Mouse (Mus musculus) hindbrain, embryonic 15.5 days (tissue): ENCODE measurements around the gene Stac2. TPM values are rescaled to one million over a fixed set of nuclear protein-coding genes. Genes with fewer than 3 reads are reported as not detected.
A peak's percentile ranks its signal among the peaks of the same experiment; 100 is the strongest.

Experiments used
- ATAC-seq: fragments of 200-750 bp; cut with Nextera tagmentation; 2 replicates; pipeline ENCODE4 v1.8.0; 2017; ENCODE audit warnings: low read depth, moderate number of reproducible peaks, moderate TSS enrichment; ENCODE audit not compliant: low FRiP score
- H3K27ac ChIP-seq: fragments of 300-500 bp; sonication (generic); replicated peaks from 2 replicates; pipeline ENCODE4 v1.5.1; 2015; ENCODE audit warnings: mild to moderate bottlenecking, inconsistent platforms
- H3K27me3 ChIP-seq: fragments of 300-500 bp; sonication (generic); 2 replicates; pipeline ENCODE4 v1.6.1; 2015; ENCODE audit warnings: control low read depth, inconsistent platforms
- H3K36me3 ChIP-seq: fragments of 300-500 bp; sonication (generic); 2 replicates; pipeline ENCODE4 v1.6.1; 2015; ENCODE audit warnings: control low read depth, inconsistent platforms
- H3K4me1 ChIP-seq: fragments of 300-500 bp; sonication (generic); replicated peaks from 2 replicates; pipeline ENCODE4 v1.6.1; 2015; ENCODE audit warnings: control low read depth, inconsistent platforms
- H3K4me2 ChIP-seq: fragments of 300-500 bp; sonication (generic); 2 replicates; pipeline ENCODE4 v1.6.1; 2015; ENCODE audit warnings: moderate library complexity, mild to moderate bottlenecking, inconsistent platforms
- H3K4me3 ChIP-seq: fragments of 300-500 bp; sonication (generic); 2 replicates; pipeline ENCODE4 v1.5.1; 2015; ENCODE audit warnings: mild to moderate bottlenecking, inconsistent platforms
- H3K9ac ChIP-seq: fragments of 300-500 bp; sonication (generic); 2 replicates; pipeline ENCODE4 v1.6.1; 2015; ENCODE audit warnings: inconsistent platforms
- H3K9me3 ChIP-seq: fragments of 300-500 bp; sonication (generic); 2 replicates; pipeline ENCODE4 v1.6.1; 2016; ENCODE audit warnings: control low read depth, inconsistent platforms
- WGBS: fragments of 180-500 bp; shearing (Covaris S2); methylation state at CpG from one replicate; pipeline ENCODE4 v1.1.7; 2015; 5-methylcytosine and 5-hydroxymethylcytosine counted together
- polyA plus RNA-seq: library from polyadenylated mRNA; unstranded; fragments of >200 nt; fragmentation: Nextera tagmentation; extraction: Ambion mirVana; gene quantifications from 2 replicates; pipeline ENCODE4 v1.2.1, GENCODE M21; 2015

The Stac2 gene
- polyA plus RNA-seq, 1 experiment from 2014 or later = 9.7 TPM

- no peaks in the 10 kb centered on the region for H3K36me3 ChIP-seq
- no peak for ATAC-seq
- no peak overlapping the region for H3K27ac ChIP-seq
- no peaks in the 10 kb centered on the region for H3K9me3 ChIP-seq
- H3K4me1 ChIP-seq = no peaks in the 10 kb centered on the region
- H3K4me3 ChIP-seq = no peak overlapping the region
- no peak overlapping the region for H3K4me2 ChIP-seq
- no peaks in the 10 kb centered on the region for H3K27me3 ChIP-seq
- WGBS = 91% methylated on average over 12 of the region's 12 CpGs
- H3K9ac ChIP-seq = no peak overlapping the region
Observed at GRCm38 (mm10) chr11:98066201-98066600, 12.9 kb upstream of the Stac2 start.

DNA sequence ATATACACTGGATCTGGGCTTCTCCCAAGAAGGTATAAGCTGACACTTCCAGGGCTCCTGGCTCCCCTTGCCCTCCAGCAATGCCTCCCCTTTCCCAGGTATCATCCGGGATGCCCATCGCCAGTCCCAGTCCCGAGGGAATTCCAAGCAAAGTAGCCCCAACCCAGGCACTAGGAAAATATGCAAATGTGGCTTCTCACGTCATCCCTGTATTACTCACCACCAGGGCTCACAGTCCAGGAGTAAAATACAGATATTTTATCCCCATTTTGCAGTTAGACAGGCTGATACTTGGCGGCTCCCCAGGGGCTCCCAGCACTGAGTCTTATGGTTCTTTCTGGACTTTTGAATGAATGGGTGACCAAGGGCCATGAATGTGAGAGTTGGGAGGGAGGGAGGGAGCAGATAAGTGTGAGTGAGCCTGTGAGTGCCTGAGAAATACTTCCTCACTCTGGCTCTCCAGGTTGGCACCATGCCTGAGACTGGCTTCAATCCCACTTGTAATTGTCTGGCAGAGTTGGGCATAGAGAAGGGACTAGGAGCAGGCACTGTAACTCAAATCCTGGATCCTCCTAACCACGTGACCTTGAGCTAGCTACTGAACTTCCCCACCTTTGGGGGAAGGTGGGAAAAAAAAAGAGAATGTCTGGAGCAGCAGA, 8.8 kb upstream of the Stac2 start:
- Histone ChIP-seq H3K4me1 (peaks cover 8% of the 10 kb centered on the region), H3K9me3 (no peaks in the 10 kb centered on the region), H3K36me3 (no peaks in the 10 kb centered on the region), H3K4me3 (no peak overlapping the region), H3K9ac (no peak overlapping the region), H3K27me3 (no peaks in the 10 kb centered on the region), H3K27ac (no peak overlapping the region), H3K4me2 (no peak overlapping the region)
- ATAC-seq = no peak
- WGBS = 52% methylated on average over 6 of the region's 6 CpGs

GRCm38 (mm10) chr11:98061441-98061840, 8.2 kb upstream of the Stac2 start:
- Histone ChIP-seq H3K27me3 (no peaks in the 10 kb centered on the region), H3K4me1 (peaks cover 8% of the 10 kb centered on the region), H3K9me3 (no peaks in the 10 kb centered on the region), H3K9ac (no peak overlapping the region), H3K36me3 (no peaks in the 10 kb centered on the region), H3K4me3 (no peak overlapping the region), H3K27ac (no peak overlapping the region), H3K4me2 (no peak overlapping the region)
- WGBS = 76% methylated on average over 3 of the region's 3 CpGs
- ATAC-seq = no peak

GRCm38 (mm10) chr11:98060104-98060692, 6.9 kb upstream of the Stac2 start:
- no peaks in the 10 kb centered on the region for H3K36me3 ChIP-seq
- no peak overlapping the region for H3K4me3 ChIP-seq
- 67% methylated on average over 5 of the region's 5 CpGs for WGBS
- peaks cover 8% of the 10 kb centered on the region for H3K4me1 ChIP-seq
- H3K27me3 ChIP-seq = peaks cover 7% of the 10 kb centered on the region
- H3K27ac ChIP-seq = no peak overlapping the region
- no peaks in the 10 kb centered on the region for H3K9me3 ChIP-seq
- H3K9ac ChIP-seq = no peak overlapping the region
- ATAC-seq = no peak
- H3K4me2 ChIP-seq = no peak overlapping the region

DNA sequence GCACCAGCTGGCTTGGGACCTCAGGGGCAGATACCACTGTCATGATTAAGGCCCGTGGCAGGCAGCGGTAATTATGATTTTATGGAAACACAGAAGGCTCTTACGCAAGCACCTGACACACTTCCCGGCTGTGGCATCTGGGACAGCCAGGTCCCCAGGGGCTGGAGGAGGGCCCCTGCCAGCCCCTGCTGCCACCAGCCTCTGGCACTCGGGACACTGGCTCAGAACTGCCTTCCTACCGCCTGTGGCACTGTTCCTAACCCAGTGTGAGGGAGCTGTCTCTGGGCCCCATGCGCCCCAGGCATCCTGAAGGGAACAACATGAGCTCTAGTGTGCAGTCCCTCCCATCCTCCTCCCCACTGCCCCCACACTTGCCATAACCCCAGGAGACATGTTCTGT, 6.4 kb upstream of the Stac2 start:
- H3K36me3 ChIP-seq = no peaks in the 10 kb centered on the region
- 0 out of 2 replicates have a peak, but pooled peaks have one; percentile 27 for ATAC-seq
- peaks cover 8% of the 10 kb centered on the region for H3K4me1 ChIP-seq
- no peak overlapping the region for H3K27ac ChIP-seq
- no peak overlapping the region for H3K4me3 ChIP-seq
- H3K27me3 ChIP-seq = peaks cover 11% of the 10 kb centered on the region
- no peak overlapping the region for H3K9ac ChIP-seq
- H3K9me3 ChIP-seq = no peaks in the 10 kb centered on the region
- no peak overlapping the region for H3K4me2 ChIP-seq
- WGBS = 39% methylated on average over 7 of the region's 7 CpGs

GRCm38 (mm10) chr11:98057998-98058397, 4.7 kb upstream of the Stac2 start:
- Histone ChIP-seq H3K4me1 (peaks cover 16% of the 10 kb centered on the region), H3K4me3 (no peak overlapping the region), H3K4me2 (no peak overlapping the region), H3K27ac (no peak overlapping the region), H3K36me3 (no peaks in the 10 kb centered on the region), H3K9ac (no peak overlapping the region), H3K27me3 (peaks cover 11% of the 10 kb centered on the region), H3K9me3 (no peaks in the 10 kb centered on the region)
- no peak for ATAC-seq
- 84% methylated on average over 5 of the region's 5 CpGs for WGBS

GRCm38 (mm10) chr11:98057466-98057865, 4.2 kb upstream of the Stac2 start:
- WGBS = 31% methylated on average over 9 of the region's 9 CpGs
- no peaks in the 10 kb centered on the region for H3K9me3 ChIP-seq
- no peak for ATAC-seq
- no peaks in the 10 kb centered on the region for H3K36me3 ChIP-seq
- H3K4me1 ChIP-seq = peaks cover 21% of the 10 kb centered on the region
- peaks cover 16% of the 10 kb centered on the region for H3K27me3 ChIP-seq
- H3K4me2 ChIP-seq = no peak overlapping the region
- no peak overlapping the region for H3K9ac ChIP-seq
- H3K27ac ChIP-seq = no peak overlapping the region
- no peak overlapping the region for H3K4me3 ChIP-seq

DNA sequence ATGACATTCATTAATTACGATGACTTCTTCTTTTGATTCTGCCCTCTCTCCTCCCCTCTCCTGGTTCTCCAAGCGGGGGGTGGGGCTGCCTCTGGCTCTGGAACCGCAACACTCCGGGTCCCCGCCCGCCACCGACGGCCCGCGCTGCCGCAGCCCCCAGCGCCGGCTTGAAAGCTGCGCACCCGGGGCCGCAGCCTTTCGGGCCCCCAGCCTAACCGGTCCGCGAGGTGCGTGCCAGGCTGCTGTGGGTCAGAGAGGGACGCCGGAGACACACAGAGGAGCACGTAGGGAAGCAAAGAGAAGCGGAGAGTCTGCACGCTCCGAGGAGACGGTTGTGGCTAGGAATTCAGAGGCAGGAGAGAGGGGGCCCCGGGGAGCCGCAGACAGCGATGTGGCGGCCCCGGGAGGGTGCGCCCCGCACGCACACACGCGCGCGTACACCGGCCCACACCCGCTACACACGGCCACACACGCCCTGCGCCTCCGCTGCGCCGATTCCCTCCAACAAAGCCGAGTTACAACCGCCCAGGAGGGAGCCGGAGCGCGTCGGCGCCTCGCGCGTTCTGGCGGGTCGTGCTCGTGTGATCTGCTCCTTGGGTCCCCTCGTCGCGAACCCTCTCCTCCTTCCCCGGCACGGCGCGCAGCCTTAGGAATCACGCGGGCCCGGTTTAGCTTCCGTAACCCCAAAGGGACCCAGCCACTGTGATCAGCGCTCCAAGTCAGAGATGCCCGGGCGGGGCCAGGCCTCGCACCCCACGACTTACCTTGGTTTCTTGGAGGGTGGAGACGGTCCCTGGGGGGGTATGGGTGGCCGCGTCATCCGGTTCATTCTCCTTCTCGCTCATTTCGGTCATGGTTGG, 903 bp downstream of the Stac2 start:
- Histone ChIP-seq H3K4me2 (peak overlapping the region; percentile 78), H3K4me1 (peaks cover 31% of the 10 kb centered on the region), H3K4me3 (peak overlapping the region; percentile 63), H3K27me3 (peaks cover 33% of the 10 kb centered on the region), H3K9ac (peak overlapping the region; percentile 63), H3K36me3 (no peaks in the 10 kb centered on the region), H3K9me3 (no peaks in the 10 kb centered on the region), H3K27ac (peak overlapping the region; percentile 57)
- ATAC-seq = peak; percentile 36; the same call in 1 of the 2 replicates
- under 1% methylated on average over 76 of the region's 83 CpGs for WGBS

DNA sequence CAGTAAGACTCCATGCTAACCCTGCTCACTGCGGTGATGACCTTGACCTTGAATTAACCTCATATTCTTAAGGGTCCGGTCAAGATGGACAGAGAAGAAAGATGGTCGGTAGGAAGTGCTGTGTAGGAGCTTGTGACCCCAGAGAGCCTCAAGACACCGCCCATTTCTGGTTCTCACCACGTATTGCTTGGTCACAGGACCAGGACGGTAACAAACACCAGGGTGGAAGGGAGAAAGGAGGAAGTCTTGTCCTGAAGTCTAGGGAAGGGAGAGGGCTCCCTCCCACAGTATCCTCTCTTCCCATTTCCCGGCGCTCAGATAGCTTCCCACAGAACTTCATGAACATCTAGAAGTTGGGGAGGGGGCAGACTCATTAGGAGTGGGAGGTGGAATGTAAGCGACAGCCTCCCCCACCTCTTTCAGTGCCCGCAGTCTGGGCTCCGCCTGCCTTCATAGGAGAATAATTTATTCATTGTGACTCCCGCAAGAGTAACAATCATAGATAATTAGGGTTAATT, 1.6 kb downstream of the Stac2 start:
- no peak overlapping the region for H3K27ac ChIP-seq
- peak overlapping the region; percentile 63 for H3K4me3 ChIP-seq
- H3K36me3 ChIP-seq = no peaks in the 10 kb centered on the region
- no peaks in the 10 kb centered on the region for H3K9me3 ChIP-seq
- WGBS = 7% methylated on average over 12 of the region's 12 CpGs
- peak overlapping the region; percentile 63; the same call in 1 of the 2 replicates for H3K9ac ChIP-seq
- ATAC-seq = no peak
- peak overlapping the region; percentile 78 for H3K4me2 ChIP-seq
- peaks cover 33% of the 10 kb centered on the region for H3K27me3 ChIP-seq
- H3K4me1 ChIP-seq = peaks cover 31% of the 10 kb centered on the region

DNA sequence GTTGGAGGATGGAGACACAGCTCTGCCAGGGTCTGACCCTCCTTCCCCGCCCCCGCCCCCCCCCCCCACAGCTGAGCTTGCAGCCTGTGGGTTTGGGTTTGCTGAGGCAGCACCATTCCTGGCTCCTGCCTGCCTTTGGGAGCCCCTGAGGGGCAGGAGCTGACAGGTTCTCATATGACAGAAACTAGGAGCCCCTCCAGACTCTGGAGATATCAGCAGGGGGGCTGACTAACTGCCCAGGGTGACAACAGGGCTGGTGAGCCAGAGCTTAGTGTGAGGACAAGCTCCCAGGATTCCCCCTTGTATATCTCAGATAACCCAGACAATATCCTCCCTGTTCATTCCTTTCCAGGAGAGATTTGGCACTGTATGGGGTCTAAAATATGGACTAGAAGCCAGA, 2.3 kb downstream of the Stac2 start:
- no peak overlapping the region for H3K4me3 ChIP-seq
- H3K4me1 ChIP-seq = peaks cover 31% of the 10 kb centered on the region
- H3K4me2 ChIP-seq = peak overlapping the region; percentile 78; the same call in 1 of the 2 replicates
- no peak for ATAC-seq
- no peak overlapping the region for H3K27ac ChIP-seq
- peaks cover 33% of the 10 kb centered on the region for H3K27me3 ChIP-seq
- no CpG with 5 or more reads among the region's 2 CpGs for WGBS
- no peak overlapping the region for H3K9ac ChIP-seq
- no peaks in the 10 kb centered on the region for H3K9me3 ChIP-seq
- no peaks in the 10 kb centered on the region for H3K36me3 ChIP-seq

DNA sequence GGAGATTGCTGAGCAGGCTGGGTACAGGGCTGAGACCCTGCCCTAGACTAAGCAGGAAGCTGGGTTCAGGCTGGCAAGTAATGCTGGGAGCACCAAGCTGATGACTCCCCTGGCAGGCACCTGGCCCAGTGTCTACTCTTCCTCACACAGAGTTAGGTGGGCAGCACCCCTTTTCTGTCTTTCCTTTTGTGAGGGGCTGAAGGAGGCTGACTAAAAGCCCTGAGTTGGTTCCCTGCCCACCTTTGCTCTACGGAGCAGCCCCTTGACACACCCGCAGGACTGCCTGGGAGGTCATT, 2.8 kb downstream of the Stac2 start:
- Histone ChIP-seq H3K9me3 (no peaks in the 10 kb centered on the region), H3K36me3 (no peaks in the 10 kb centered on the region), H3K4me2 (no peak overlapping the region), H3K4me1 (peaks cover 31% of the 10 kb centered on the region), H3K4me3 (no peak overlapping the region), H3K9ac (no peak overlapping the region), H3K27me3 (peaks cover 28% of the 10 kb centered on the region), H3K27ac (no peak overlapping the region)
- no peak for ATAC-seq
- WGBS = 16% methylated on average over 2 of the region's 2 CpGs
